Mouse (Mus musculus): ENCODE results near the gene Rfxank. TPM values are rescaled to one million over a fixed set of nuclear protein-coding genes. Genes with fewer than 3 reads are reported as not detected.

Rfxank gene
- 11.2 TPM for polyA plus RNA-seq (2012; fragmentation: generic; extraction: Trizol)

DNA sequence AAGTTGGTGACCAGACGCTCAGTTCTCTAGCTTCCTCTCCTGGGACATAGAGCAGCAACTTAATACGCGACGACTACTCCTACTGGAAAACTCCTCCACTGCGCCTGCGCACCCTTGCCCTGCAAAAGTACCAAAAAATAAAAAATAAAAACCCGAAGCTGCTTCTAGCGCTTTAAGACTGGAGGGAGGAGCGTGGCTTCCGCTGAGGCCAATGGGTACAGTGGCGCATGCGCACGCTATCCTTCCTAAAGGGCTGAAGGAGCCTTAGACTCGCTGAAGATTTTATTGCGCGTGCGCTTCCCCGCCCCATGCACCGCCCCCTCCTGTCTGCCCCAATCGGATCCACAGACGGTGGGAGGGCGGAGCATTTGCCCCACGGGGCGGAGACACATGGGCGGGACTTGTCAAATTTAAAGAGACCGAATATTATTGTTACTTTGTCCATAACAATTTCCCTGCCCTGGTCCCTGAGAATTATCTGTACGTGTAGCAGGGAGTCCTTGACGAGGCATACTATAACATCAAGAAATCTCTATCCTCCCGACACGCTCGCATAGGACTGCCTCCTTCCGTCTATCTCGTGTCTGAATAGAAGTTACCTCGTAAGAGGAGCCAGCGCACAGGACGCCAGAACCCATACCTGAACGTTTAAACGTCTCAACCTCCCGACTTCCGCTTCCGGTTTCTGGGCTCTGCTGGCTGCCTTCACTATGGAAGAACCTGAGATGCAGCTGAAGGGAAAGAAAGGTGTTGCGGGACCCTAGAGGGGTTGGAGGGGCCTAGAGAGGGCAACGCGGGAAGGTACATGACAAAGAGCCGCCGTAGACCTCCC lies at the start of gene Rfxank, which contains the start of the genes Borcs8 and Mef2b:
Gene Rfxank (minus strand): TSS at position 129 of the 832 bp plus-strand sequence.
Gene Borcs8 (plus strand): TSS at position 474 of the 832 bp plus-strand sequence.
Gene Mef2b (plus strand): TSS at position 686 of the 832 bp plus-strand sequence.
- Histone ChIP-seq H3K4me2 (ENCODE audit: low read depth) (peak within 1 kb of the TSS; percentile 96), H3K27me3 (ENCODE audit: control insufficient read depth, insufficient read depth, insufficient read length) (no peaks in the 10 kb centered on the region), H3ac (ENCODE audit: control insufficient read depth, insufficient read length) (no peak within 1 kb of the TSS), H3K36me3 (ENCODE audit: control insufficient read depth, insufficient read depth) (no peaks in the 10 kb centered on the region), H3K4me3 (peak within 1 kb of the TSS; percentile 70), H3K79me2 (ENCODE audit: control insufficient read depth, insufficient read depth) (peaks cover 18% of the 10 kb centered on the region)
- TF ChIP-seq MYOG (IDR thresholded peaks at IDR 0.05; ENCODE audit: control insufficient read depth in 1 of 3, insufficient read depth in 1 of 3, insufficient read length in 2 of 3, low read depth in 2 of 3) (no peak), USF1 (IDR thresholded peaks at IDR 0.05; ENCODE audit: low read depth) (peak; percentile 5), POLR2A (IDR thresholded peaks at IDR 0.05; ENCODE audit: insufficient read length, low read depth) (peak; percentile 47), REST (IDR thresholded peaks at IDR 0.05; ENCODE audit: insufficient read depth, insufficient read length) (no peak), MYOD1 (IDR thresholded peaks at IDR 0.05; ENCODE audit: control insufficient read depth in 1 of 3, insufficient read length in 2 of 3, low read depth in 2 of 3) (no peak), TCF12 (IDR thresholded peaks at IDR 0.05; ENCODE audit: insufficient read depth, poor library complexity, severe bottlenecking) (no peak), SRF (IDR thresholded peaks at IDR 0.05; ENCODE audit: control insufficient read depth, insufficient read length, low read depth) (no peak), CEBPB (IDR thresholded peaks at IDR 0.05; ENCODE audit: insufficient read depth, poor library complexity, severe bottlenecking) (no peak), MAX (IDR thresholded peaks at IDR 0.05; ENCODE audit: low read depth) (no peak), E2F4 (IDR thresholded peaks at IDR 0.05; ENCODE audit: insufficient read depth) (no peak), TCF3 (IDR thresholded peaks at IDR 0.05; ENCODE audit: insufficient read length, low read depth) (no peak), POLR2AphosphoS2 (IDR thresholded peaks at IDR 0.05; ENCODE audit: insufficient read length, low read depth) (no peak)

DNA sequence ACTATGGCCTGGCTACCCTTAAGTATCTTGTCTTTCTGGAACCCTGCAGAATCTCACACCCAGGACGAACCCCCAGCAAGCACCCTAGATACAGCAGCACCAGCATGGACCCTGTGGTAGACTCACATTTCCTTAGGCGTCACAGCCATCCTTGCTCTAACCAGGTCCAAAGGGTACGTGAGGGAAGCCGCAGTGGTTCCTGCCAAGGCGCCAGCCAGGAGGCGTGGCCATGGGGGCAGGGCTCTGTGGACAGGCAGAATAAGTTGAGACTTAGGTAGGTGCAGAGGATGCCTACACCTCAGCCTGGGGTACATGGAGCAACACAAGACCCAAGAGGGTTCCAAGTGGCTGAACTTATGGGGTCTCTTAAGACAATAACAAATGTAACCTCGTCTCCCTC lies 49.8 kb upstream of the Rfxank start:
- Histone ChIP-seq H3K27me3 (ENCODE audit: control insufficient read depth, insufficient read depth, insufficient read length) (no peaks in the 10 kb centered on the region), H3K4me2 (ENCODE audit: low read depth) (no peak overlapping the region), H3ac (ENCODE audit: control insufficient read depth, insufficient read length) (no peak overlapping the region), H3K79me2 (ENCODE audit: control insufficient read depth, insufficient read depth) (no peaks in the 10 kb centered on the region), H3K36me3 (ENCODE audit: control insufficient read depth, insufficient read depth) (no peaks in the 10 kb centered on the region), H3K4me3 (no peak overlapping the region)
- no peak for TF ChIP-seq E2F4 (IDR thresholded peaks at IDR 0.05; ENCODE audit: insufficient read depth)
- no peak for TF ChIP-seq TCF12 (IDR thresholded peaks at IDR 0.05; ENCODE audit: insufficient read depth, poor library complexity, severe bottlenecking)
- TF ChIP-seq POLR2A (IDR thresholded peaks at IDR 0.05; ENCODE audit: insufficient read length, low read depth): no peak
- no peak for TF ChIP-seq MYOG (IDR thresholded peaks at IDR 0.05; ENCODE audit: control insufficient read depth in 1 of 3, insufficient read depth in 1 of 3, insufficient read length in 2 of 3, low read depth in 2 of 3)
- no peak for TF ChIP-seq USF1 (IDR thresholded peaks at IDR 0.05; ENCODE audit: low read depth)
- TF ChIP-seq TCF3 (IDR thresholded peaks at IDR 0.05; ENCODE audit: insufficient read length, low read depth): no peak
- TF ChIP-seq POLR2AphosphoS2 (IDR thresholded peaks at IDR 0.05; ENCODE audit: insufficient read length, low read depth): no peak

DNA sequence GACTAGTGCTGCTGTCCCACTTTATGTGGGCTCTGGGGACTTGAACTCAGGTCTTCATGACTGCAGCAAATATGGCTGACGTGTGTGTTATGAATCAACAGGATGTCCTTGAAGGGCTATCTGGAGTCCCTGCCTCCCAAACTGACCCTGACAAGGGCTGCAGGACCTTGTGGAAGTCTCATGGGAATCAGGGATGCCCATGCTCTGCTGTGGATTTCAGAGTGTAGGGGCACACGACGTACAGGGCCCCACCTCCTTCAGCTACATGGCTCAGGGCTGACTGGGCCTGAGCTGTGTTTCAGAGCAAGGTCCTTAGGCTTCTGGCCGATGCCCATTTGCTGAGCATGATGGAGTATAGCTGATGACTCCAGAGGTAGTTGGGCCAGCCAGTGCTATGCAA lies 44.2 kb upstream of the Rfxank start:
- H3K27me3 ChIP-seq (ENCODE audit: control insufficient read depth, insufficient read depth, insufficient read length): no peaks in the 10 kb centered on the region
- no peak overlapping the region for H3ac ChIP-seq (ENCODE audit: control insufficient read depth, insufficient read length)
- TF ChIP-seq E2F4 (IDR thresholded peaks at IDR 0.05; ENCODE audit: insufficient read depth): no peak
- TF ChIP-seq MYOG (IDR thresholded peaks at IDR 0.05; ENCODE audit: control insufficient read depth in 1 of 3, insufficient read depth in 1 of 3, insufficient read length in 2 of 3, low read depth in 2 of 3): no peak
- peaks cover 5% of the 10 kb centered on the region for H3K36me3 ChIP-seq (ENCODE audit: control insufficient read depth, insufficient read depth)
- no peak overlapping the region for H3K4me3 ChIP-seq
- H3K79me2 ChIP-seq (ENCODE audit: control insufficient read depth, insufficient read depth): no peaks in the 10 kb centered on the region
- H3K4me2 ChIP-seq (ENCODE audit: low read depth): no peak overlapping the region

DNA sequence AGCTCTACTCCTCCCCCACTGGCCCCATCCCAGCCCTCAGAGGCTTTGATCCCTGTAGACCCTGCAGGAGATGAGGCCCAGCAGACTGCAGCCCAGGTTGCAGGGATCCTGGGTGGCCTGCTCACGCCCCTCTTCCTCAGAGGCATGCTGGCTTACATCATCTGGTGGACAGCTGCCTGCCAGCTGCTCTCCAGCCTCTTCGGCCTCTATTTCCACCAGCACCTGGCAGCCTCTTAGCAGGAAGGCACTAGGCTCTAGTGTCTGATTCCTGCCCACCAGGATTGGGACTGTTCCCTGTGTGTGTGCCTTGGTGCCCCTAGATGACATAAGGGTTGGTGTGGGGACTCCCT lies 42.9 kb upstream of the Rfxank start:
- Histone ChIP-seq H3ac (ENCODE audit: control insufficient read depth, insufficient read length) (no peak overlapping the region), H3K4me3 (no peak overlapping the region), H3K4me2 (ENCODE audit: low read depth) (no peak overlapping the region), H3K79me2 (ENCODE audit: control insufficient read depth, insufficient read depth) (no peaks in the 10 kb centered on the region), H3K36me3 (ENCODE audit: control insufficient read depth, insufficient read depth) (peaks cover 5% of the 10 kb centered on the region), H3K27me3 (ENCODE audit: control insufficient read depth, insufficient read depth, insufficient read length) (no peaks in the 10 kb centered on the region)
- TF ChIP-seq POLR2A (IDR thresholded peaks at IDR 0.05; ENCODE audit: insufficient read length, low read depth): no peak
- no peak for TF ChIP-seq POLR2AphosphoS2 (IDR thresholded peaks at IDR 0.05; ENCODE audit: insufficient read length, low read depth)
- no peak for TF ChIP-seq REST (IDR thresholded peaks at IDR 0.05; ENCODE audit: insufficient read depth, insufficient read length)
- TF ChIP-seq MYOG (IDR thresholded peaks at IDR 0.05; ENCODE audit: control insufficient read depth in 1 of 3, insufficient read depth in 1 of 3, insufficient read length in 2 of 3, low read depth in 2 of 3): peak; percentile 55 to 98 (median 95)
- TF ChIP-seq TCF3 (IDR thresholded peaks at IDR 0.05; ENCODE audit: insufficient read length, low read depth): peak; percentile 90
- TF ChIP-seq SRF (IDR thresholded peaks at IDR 0.05; ENCODE audit: control insufficient read depth, insufficient read length, low read depth): no peak
- no peak for TF ChIP-seq USF1 (IDR thresholded peaks at IDR 0.05; ENCODE audit: low read depth)
- TF ChIP-seq CEBPB (IDR thresholded peaks at IDR 0.05; ENCODE audit: insufficient read depth, poor library complexity, severe bottlenecking): no peak
- TF ChIP-seq E2F4 (IDR thresholded peaks at IDR 0.05; ENCODE audit: insufficient read depth): no peak
- peak; percentile 33 for TF ChIP-seq TCF12 (IDR thresholded peaks at IDR 0.05; ENCODE audit: insufficient read depth, poor library complexity, severe bottlenecking)
- peak in 2 of 3 experiments; percentile 94 to 97 for TF ChIP-seq MYOD1 (IDR thresholded peaks at IDR 0.05; ENCODE audit: control insufficient read depth in 1 of 3, insufficient read length in 2 of 3, low read depth in 2 of 3)
- no peak for TF ChIP-seq MAX (IDR thresholded peaks at IDR 0.05; ENCODE audit: low read depth)

Measured in myocyte (in vitro differentiated cells).